Mouse (Mus musculus): Measurements from ENCODE around the gene Etfb.

DNA sequence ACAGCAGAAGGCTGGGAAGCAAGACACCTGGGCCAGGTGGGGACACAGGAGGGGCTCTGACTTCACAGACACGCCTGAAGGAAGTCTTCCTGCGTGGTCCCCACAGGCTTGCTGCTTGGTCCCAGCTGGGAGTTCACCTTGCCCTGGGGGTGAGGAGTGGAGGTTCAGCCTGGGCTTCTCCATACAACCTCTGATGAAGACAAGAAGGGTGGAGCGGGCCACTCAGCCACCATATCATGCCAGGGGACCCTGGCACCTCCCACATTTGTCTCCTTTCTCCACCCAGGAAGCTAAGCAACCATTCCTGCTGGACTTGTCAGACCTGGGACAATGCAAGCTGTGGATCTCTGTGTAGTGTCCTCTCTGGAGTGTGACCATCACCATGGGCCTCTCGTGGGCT, 19.0 kb downstream of the Etfb start, which contains the start of gene Vsig10l:
- no peak for TF ChIP-seq RAD21 (IDR thresholded peaks at IDR 0.05; ENCODE audit: low read depth, low read length)
- TF ChIP-seq TBP (conservative IDR thresholded peaks at IDR 0.05; ENCODE audit: low read depth, low read length), result no peak
- no peak for TF ChIP-seq MAZ (IDR thresholded peaks at IDR 0.05; ENCODE audit: low read depth, low read length)
- TF ChIP-seq POLR2A (IDR thresholded peaks at IDR 0.05; ENCODE audit: low read depth, low read length), result no peak
- no peak for TF ChIP-seq ELF1 (IDR thresholded peaks at IDR 0.05; ENCODE audit: low read depth, low read length)

Data from CH12.LX (cell line).